ENCODE assay signal across 13 mouse cellular contexts in the genomic region with DNA sequence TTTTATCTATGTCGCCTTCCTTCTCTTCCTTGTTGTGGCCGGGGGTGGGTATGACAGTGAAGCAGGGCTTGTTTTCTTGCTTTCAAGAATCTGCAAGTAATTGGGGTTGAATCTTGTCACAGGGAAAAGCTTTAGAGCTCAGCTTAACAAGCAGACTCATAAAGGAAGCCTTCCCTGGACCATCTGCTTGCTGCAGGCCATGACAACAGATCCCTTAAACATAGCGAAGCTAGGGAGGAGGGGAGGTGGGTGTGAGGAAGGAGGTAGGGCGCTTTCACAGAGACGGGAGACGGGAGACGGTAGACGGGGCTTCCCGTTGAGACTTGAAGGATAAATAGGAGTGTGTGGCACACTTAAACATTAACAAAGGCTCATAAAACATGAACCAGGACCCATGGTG.
A peak's percentile ranks its signal among the peaks of the same experiment; 100 is the strongest.
DNase-seq lines count a peak whose midpoint lies in the region; ATAC-seq lines count a peak whose summit lies in the region.
"Had no signal": no experiment of that assay in that cellular context is flagged by ENCODE, and none has a peak within 500 bp of the region (broad histone marks: within the 10 kb centered on the region; RNA-seq: fewer than 3 reads in every experiment).

No protein-coding gene starts in this region.

- no peaks in the 10 kb centered on the region for H3K9me3 ChIP-seq in midbrain, embryonic 15.5 days
- H3K9me3 ChIP-seq in midbrain, embryonic 13.5 days: no peaks in the 10 kb centered on the region
- H3K9me3 ChIP-seq in intestine, embryonic 15.5 days: no peaks in the 10 kb centered on the region
- H3K9me3 ChIP-seq: heart, embryonic 12.5 days; midbrain, embryonic 12.5 days had no signal

- H3K36me3 ChIP-seq in midbrain, embryonic 15.5 days (replicated peaks): no peaks in the 10 kb centered on the region
- H3K36me3 ChIP-seq in midbrain, embryonic 13.5 days: no peaks in the 10 kb centered on the region
- no peaks in the 10 kb centered on the region for H3K36me3 ChIP-seq in intestine, embryonic 15.5 days
- H3K36me3 ChIP-seq: heart, embryonic 12.5 days; midbrain, embryonic 12.5 days had no signal

- ATAC-seq in midbrain, embryonic 15.5 days (replicated peaks): peak; percentile 45; the same call in 1 of the 2 replicates
- no peak for ATAC-seq in midbrain, embryonic 13.5 days
- ATAC-seq in intestine, embryonic 15.5 days: peak; percentile 43; the same call in 1 of the 2 replicates
- ATAC-seq: activated CD4-positive, CD25-positive, alpha-beta regulatory T cell, adult 4 months had no signal

- no peak overlapping the region for H3K4me2 ChIP-seq in midbrain, embryonic 15.5 days
- H3K4me2 ChIP-seq in midbrain, embryonic 13.5 days (replicated peaks): no peak overlapping the region
- H3K4me2 ChIP-seq in intestine, embryonic 15.5 days (replicated peaks): 0 out of 2 replicates have a peak overlapping the region, but pooled peaks have one; percentile 28
- H3K4me2 ChIP-seq: heart, embryonic 12.5 days; lung, embryonic 14.5 days; midbrain, embryonic 12.5 days had no signal

- H3K27ac ChIP-seq in midbrain, embryonic 15.5 days: no peak overlapping the region
- no peak overlapping the region for H3K27ac ChIP-seq in midbrain, embryonic 13.5 days
- H3K27ac ChIP-seq in intestine, embryonic 15.5 days: no peak overlapping the region
- H3K27ac ChIP-seq: midbrain, embryonic 12.5 days; stomach, postnatal 0 days had no signal

- H3K4me1 ChIP-seq in midbrain, embryonic 15.5 days: no peaks in the 10 kb centered on the region
- no peaks in the 10 kb centered on the region for H3K4me1 ChIP-seq in midbrain, embryonic 13.5 days (replicated peaks)
- peaks cover 6% of the 10 kb centered on the region; the same call in 1 of the 2 replicates for H3K4me1 ChIP-seq in intestine, embryonic 15.5 days (replicated peaks)
- H3K4me1 ChIP-seq: midbrain, embryonic 12.5 days had no signal

- no peak overlapping the region for H3K4me3 ChIP-seq in midbrain, embryonic 15.5 days
- no peak overlapping the region for H3K4me3 ChIP-seq in midbrain, embryonic 13.5 days (replicated peaks)
- H3K4me3 ChIP-seq in intestine, embryonic 15.5 days (replicated peaks): no peak overlapping the region
- H3K4me3 ChIP-seq: heart, embryonic 12.5 days; midbrain, embryonic 12.5 days had no signal

- WGBS in midbrain, embryonic 15.5 days: 71% methylated on average over 9 of the region's 9 CpGs
- 67% methylated on average over 9 of the region's 9 CpGs for WGBS in midbrain, embryonic 13.5 days
- WGBS in intestine, embryonic 15.5 days: 28% methylated on average over 9 of the region's 9 CpGs

- H3K27me3 ChIP-seq in midbrain, embryonic 15.5 days (replicated peaks): no peaks in the 10 kb centered on the region
- no peaks in the 10 kb centered on the region for H3K27me3 ChIP-seq in midbrain, embryonic 13.5 days
- H3K27me3 ChIP-seq in intestine, embryonic 15.5 days (replicated peaks): no peaks in the 10 kb centered on the region
- H3K27me3 ChIP-seq: heart, embryonic 12.5 days; midbrain, embryonic 12.5 days had no signal

- DNase-seq in cerebellum, postnatal 10 days: peak; percentile 28 to 31
- no peak for DNase-seq in cerebellum, postnatal 4 days (ENCODE audit: low spot score in 2 of 2)
- DNase-seq in right cerebral cortex, postnatal 10 days (ENCODE audit: low spot score in 2 of 2): peak; percentile 60 to 82
- DNase-seq in thymus, postnatal 36 days: no peak
- DNase-seq in ovary, adult 18-20 months (ENCODE audit: low spot score): no peak
- DNase-seq: lung, embryonic 14.5 days had no signal

- H3K9ac ChIP-seq in midbrain, embryonic 15.5 days: no peak overlapping the region
- H3K9ac ChIP-seq in midbrain, embryonic 13.5 days (replicated peaks): no peak overlapping the region
- H3K9ac ChIP-seq in intestine, embryonic 15.5 days: no peak overlapping the region
- H3K9ac ChIP-seq: heart, embryonic 12.5 days; lung, embryonic 14.5 days; midbrain, embryonic 12.5 days had no signal

Comparison
In these comparisons a context has a peak if more than half of its experiments do, and no peak if none do; other contexts are left out.
1. DNase-seq: peak in cerebellum, postnatal 10 days (2 of 2) and right cerebral cortex, postnatal 10 days (2 of 2); none in cerebellum, postnatal 4 days (0 of 2), thymus, postnatal 36 days (0 of 2) and ovary, adult 18-20 months (single experiment).